Mouse (Mus musculus) CD4-positive, CD25-positive, alpha-beta regulatory T cell, adult 2 months (primary cell): Measurements from ENCODE around the gene Dpysl4.

Source experiments
- DNase-seq: peaks from one replicate; pipeline ENCODE4 v3.0.0-alpha.2; 2012; ENCODE audit warnings: low read depth, low spot score

Gene Dpysl4

DNA sequence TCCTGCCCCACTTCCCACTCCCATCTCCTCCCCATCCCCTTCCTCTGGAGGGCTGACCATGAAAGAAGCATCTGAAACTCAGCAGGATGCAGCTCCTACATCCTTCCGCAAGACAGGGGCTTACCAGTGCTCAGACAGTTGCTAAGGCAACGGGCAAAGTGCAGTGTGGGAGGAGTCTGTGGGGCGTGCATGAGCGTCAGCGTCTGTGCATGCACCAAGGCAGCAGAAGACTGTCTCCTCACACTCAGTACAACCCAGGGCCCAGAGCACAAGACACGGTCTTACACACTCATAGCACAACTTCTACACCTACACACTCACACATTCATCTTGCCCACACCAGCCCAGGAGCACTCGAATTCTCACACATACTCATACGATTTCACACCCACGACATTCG is 65.3 kb downstream of the Dpysl4 start:
- DNase-seq = peak; percentile 75
